Mouse (Mus musculus) telencephalon, adult 2 months (tissue): ENCODE measurements around the gene Tnfsf14.

Experiments
- DNase-seq: peaks from one replicate; pipeline ENCODE4 v3.0.0-alpha.2; 2011; ENCODE audit warnings: low read depth, low spot score

The Tnfsf14 gene

GRCm38 (mm10) chr17:57194041-57194507 is at the start of gene Tnfsf14:
Tnfsf14 (minus strand) TSS chr17:57194177.
- no peak for DNase-seq

DNA sequence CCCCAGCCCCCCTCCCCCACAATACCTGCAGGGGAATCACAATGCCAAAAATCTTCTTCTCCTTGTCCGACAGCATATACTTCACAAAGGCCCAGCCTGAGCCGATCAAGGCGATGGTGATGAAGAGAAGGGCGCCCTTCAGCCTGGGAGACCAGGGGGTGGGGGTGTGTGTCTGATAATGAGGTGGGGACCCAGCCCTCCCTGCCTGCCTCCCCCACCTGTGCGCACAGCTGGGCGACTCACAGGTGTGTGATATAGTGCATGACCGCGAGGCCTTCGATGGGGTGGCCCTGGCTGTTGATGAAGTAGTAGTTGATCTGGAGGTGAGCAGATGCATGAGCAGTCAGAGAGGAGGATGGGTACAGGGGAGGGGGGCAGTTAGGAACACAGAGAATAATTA is 43.2 kb upstream of the Tnfsf14 start:
- DNase-seq: no peak

- DNase-seq: no peak
These were observed 41.8 kb upstream of the Tnfsf14 start for GRCm38 (mm10) chr17:57235803-57236202.

GRCm38 (mm10) chr17:57234254-57234928 is 40.4 kb upstream of the Tnfsf14 start:
- no peak for DNase-seq

- no peak for DNase-seq
These were observed 39.1 kb upstream of the Tnfsf14 start for GRCm38 (mm10) chr17:57233038-57233437.

DNA sequence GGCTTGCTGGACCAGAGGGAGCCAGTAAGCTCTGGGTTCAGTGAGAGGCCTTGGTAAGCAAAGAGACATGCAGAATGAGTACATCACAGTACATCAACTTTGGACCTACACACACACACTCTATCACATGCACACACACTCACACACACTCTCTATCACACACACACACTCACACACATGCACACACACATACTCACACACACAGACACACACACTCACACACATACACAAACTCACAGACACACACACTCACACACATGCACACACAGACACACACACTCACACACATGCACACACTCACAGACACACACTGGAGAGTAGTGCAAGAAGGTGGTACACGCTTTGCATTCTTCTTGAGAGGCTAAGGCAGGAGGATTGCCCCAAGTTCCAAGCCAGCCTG is 38.2 kb upstream of the Tnfsf14 start:
- DNase-seq: no peak

DNA sequence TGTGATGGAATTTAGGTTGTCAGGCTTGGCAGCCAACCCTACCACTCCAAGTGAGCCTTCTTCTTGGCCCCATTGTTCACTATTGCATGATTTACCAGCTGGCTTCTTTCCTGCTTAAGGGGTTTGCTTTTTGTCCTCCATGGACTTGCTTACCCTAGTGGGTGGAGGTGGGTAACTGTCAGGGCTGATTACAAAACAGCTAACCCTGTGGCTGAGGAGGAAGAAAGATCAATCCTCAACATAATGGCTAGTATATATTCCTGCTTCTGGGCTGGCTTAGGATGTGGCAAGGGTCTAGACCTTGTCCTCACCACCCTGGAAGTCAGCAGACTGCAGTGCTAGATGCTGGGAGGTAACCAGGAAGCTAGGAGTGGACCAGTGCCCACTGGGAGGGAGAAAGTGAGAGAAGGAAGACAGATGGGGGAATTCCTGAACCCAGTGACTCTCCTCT is 37.4 kb upstream of the Tnfsf14 start:
- no peak for DNase-seq

DNA sequence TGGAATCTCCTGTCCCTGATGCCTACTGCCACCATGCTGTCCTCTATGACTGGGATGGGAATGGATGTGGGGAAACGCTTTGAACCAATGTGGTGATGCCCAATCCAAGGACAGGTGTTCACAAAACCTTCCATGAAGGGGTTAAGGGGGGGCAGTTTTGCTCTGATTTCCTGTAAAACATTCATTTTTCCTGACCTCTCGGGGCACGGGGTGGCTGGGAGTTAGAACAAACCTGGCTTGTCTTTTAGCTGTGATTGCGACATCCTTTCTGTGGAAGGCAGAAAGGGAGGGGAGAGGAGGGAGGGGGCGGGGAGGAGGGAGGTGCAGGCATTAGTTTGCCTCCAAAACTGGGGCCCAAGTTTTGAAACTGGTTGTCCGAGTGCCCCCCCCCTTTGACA is 36.8 kb upstream of the Tnfsf14 start:
- no peak for DNase-seq

GRCm38 (mm10) chr17:57229851-57230727 is 36.1 kb upstream of the Tnfsf14 start:
- DNase-seq: no peak

- DNase-seq: no peak
These were observed 34.9 kb upstream of the Tnfsf14 start for GRCm38 (mm10) chr17:57228873-57229272.

- DNase-seq: no peak
These were observed 34.0 kb upstream of the Tnfsf14 start, which contains the start of gene C3 for GRCm38 (mm10) chr17:57228014-57228413. C3 (minus strand) TSS chr17:57228136.

- no peak for DNase-seq
These were observed 33.5 kb upstream of the Tnfsf14 start for GRCm38 (mm10) chr17:57227468-57227867.

DNA sequence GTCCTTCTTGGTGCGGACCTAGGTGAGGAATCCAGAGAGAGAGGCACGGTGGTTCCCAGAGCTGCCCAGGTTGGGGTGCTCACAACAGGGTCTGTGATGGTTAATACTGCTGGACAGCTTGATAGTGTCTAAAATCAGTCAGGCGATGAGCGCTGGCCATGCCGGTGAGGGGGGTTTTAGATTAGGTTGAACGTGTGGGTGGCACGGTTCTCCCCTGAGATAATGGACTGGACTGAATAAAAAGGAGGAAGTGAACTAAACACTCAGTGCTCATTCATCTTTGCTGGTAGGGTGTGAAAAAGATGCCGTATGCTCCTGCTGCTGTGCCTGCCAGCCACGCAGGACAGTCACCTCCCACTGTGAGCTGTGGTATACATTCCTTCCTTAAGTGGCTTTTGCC is 29.3 kb upstream of the Tnfsf14 start:
- DNase-seq: no peak

GRCm38 (mm10) chr17:57221911-57222310 is 27.9 kb upstream of the Tnfsf14 start:
- no peak for DNase-seq

DNA sequence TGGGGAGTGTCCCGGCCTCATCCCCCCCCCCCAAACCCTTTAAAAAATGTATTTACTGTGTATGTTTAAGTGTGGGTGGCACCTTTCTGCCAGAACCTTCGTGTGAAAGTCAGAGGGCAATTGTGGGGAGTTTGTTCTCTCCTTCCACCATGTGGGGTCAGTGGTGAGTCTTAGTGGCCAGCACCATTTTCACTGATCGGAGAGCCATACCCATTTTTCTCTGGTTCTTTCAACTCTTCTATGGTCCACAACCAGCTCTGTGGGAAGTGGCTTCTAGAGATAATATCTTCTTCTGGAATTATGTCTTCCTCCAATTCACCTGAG is 25.9 kb upstream of the Tnfsf14 start:
- no peak for DNase-seq

DNA sequence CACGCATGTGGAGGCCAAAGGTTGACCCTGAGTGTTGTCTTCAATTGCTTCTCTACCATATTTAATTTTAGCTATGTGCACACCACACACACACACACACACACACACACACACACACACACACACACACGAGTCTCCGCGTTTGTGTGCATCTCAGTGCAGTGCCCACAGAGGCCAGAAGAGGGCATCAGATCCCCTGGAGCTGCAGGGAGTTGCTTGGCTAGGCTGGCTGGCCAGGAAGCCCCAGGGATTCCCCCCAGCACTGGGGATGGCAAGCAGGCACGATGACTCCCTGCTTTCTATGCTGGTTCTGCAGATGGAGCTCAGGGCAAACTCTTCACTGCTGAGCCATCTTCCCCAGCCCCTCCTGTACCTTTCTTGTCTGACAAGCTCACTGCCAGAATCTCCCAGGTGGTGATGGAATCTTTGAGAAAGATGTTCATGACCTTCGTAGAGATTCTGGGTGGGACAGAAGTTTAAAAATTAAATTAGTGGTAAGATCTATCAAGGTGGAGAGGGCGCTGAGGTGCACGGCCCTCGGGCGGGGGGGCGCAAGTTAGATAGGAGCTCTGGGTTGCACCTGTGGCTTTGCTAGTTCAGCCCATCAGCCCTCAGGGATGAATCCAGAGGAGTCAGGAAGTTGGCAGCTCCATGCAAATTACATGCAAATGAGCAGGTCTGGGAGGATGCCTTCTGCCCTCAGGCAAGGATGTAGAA is 25.3 kb upstream of the Tnfsf14 start:
- no peak for DNase-seq

GRCm38 (mm10) chr17:57218335-57218900 is 24.4 kb upstream of the Tnfsf14 start:
- no peak for DNase-seq

- peak; percentile 24 for DNase-seq
These were observed 20.9 kb upstream of the Tnfsf14 start for GRCm38 (mm10) chr17:57214676-57215387.

- DNase-seq: no peak
These were observed 17.5 kb upstream of the Tnfsf14 start for GRCm38 (mm10) chr17:57211501-57211900.

DNA sequence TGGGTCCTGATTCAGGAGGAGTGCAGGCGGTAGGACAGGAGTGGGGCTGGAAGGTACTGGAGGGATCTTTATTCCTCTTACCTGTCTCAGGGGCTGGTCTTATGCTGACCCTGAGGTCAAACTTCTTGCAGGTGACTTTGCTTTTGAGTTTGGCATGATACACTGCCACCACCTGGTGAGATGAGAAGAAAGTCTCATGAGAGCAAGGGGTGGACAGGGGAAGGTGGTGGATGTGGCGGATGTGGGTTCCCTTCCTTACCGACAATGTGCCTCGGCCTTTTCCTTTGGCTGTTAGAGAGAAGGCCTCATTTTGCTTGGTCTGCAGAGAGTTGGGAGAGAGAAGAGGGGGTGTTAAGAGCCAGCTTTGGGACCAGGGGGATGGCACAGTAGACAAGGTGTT is 15.4 kb upstream of the Tnfsf14 start:
- DNase-seq: no peak

- DNase-seq: no peak
These were observed 14.0 kb upstream of the Tnfsf14 start for GRCm38 (mm10) chr17:57207938-57208337.
